Mouse (Mus musculus) forebrain, embryonic 11.5 days (tissue): ENCODE results near the gene Hemk1. TPM values are rescaled to one million over a fixed set of nuclear protein-coding genes. Genes with fewer than 3 reads are reported as not detected.

Experiments
- ATAC-seq: fragments of 200-750 bp; cut with Nextera tagmentation; replicated peaks from 2 replicates; pipeline ENCODE4 v1.8.0; 2017; ENCODE audit warnings: moderate TSS enrichment; ENCODE audit not compliant: low FRiP score
- DNase-seq: peaks from one replicate; pipeline ENCODE4 v3.0.0-alpha.2; 2017; ENCODE audit warnings: low spot score
- H3K27ac ChIP-seq: fragments of 300-500 bp; sonication (generic); 2 replicates; pipeline ENCODE4 v1.5.1; 2014; ENCODE audit warnings: low read depth, low read length
- H3K27me3 ChIP-seq: fragments of 300-500 bp; sonication (generic); 2 replicates; pipeline ENCODE4 v1.6.1; 2014; ENCODE audit warnings: mild to moderate bottlenecking, low read length, mixed read lengths; ENCODE audit not compliant: control insufficient read depth, insufficient read depth
- H3K36me3 ChIP-seq: fragments of 300-500 bp; sonication (generic); 2 replicates; pipeline ENCODE4 v1.6.1; 2014; ENCODE audit warnings: mild to moderate bottlenecking, low read length, moderate library complexity, mixed read lengths; ENCODE audit not compliant: control insufficient read depth, insufficient read depth
- H3K4me1 ChIP-seq: fragments of 300-500 bp; sonication (generic); replicated peaks from 2 replicates; pipeline ENCODE4 v1.6.1; 2014; ENCODE audit warnings: low read length, mixed read lengths; ENCODE audit not compliant: control insufficient read depth, insufficient read depth
- H3K4me2 ChIP-seq: fragments of 300-500 bp; sonication (generic); 2 replicates; pipeline ENCODE4 v1.6.1; 2014; ENCODE audit warnings: low read depth, mild to moderate bottlenecking, low read length, moderate library complexity, mixed read lengths; ENCODE audit not compliant: severe bottlenecking
- H3K4me3 ChIP-seq: fragments of 300-500 bp; sonication (generic); 2 replicates; pipeline ENCODE4 v1.5.1; 2014; ENCODE audit warnings: low read depth, low read length
- H3K9ac ChIP-seq: fragments of 300-500 bp; sonication (generic); 2 replicates; pipeline ENCODE4 v1.6.1; 2014; ENCODE audit warnings: low read length
- H3K9me3 ChIP-seq: fragments of 300-500 bp; sonication (generic); 2 replicates; pipeline ENCODE4 v1.6.1; 2016; ENCODE audit warnings: low read length, mixed read lengths; ENCODE audit not compliant: control insufficient read depth
- WGBS: fragments of 180-500 bp; shearing (Covaris S2); extraction: QIAGEN DNeasy Blood & Tissue Kit; methylation state at CpG from one replicate; pipeline ENCODE4 v1.1.7; 2014; 5-methylcytosine and 5-hydroxymethylcytosine counted together
- polyA plus RNA-seq: library from polyadenylated mRNA; unstranded; fragments of >200 nt; fragmentation: Nextera tagmentation; extraction: Ambion mirVana; gene quantifications from 2 replicates; pipeline ENCODE4 v1.2.1, GENCODE M21; 2014

Hemk1 gene
- polyA plus RNA-seq, 1 experiment from 2014 or later: 11.2 TPM

- H3K9ac ChIP-seq: no peak overlapping the region
- H3K36me3 ChIP-seq: no peaks in the 10 kb centered on the region
- no peak for ATAC-seq
- 60% methylated on average over 4 of the region's 4 CpGs for WGBS
- no peak overlapping the region for H3K4me2 ChIP-seq
- no peaks in the 10 kb centered on the region for H3K4me1 ChIP-seq
- no peaks in the 10 kb centered on the region for H3K9me3 ChIP-seq
- peaks cover 6% of the 10 kb centered on the region for H3K27me3 ChIP-seq
- H3K27ac ChIP-seq: no peak overlapping the region
- DNase-seq: no peak
- no peak overlapping the region for H3K4me3 ChIP-seq
These were observed 34.3 kb upstream of the Hemk1 start for GRCm38 (mm10) chr9:107372441-107372840.

GRCm38 (mm10) chr9:107370106-107370463, 31.9 kb upstream of the Hemk1 start:
- H3K9me3 ChIP-seq: no peaks in the 10 kb centered on the region
- H3K27ac ChIP-seq: no peak overlapping the region
- no peak for DNase-seq
- H3K9ac ChIP-seq: no peak overlapping the region
- WGBS: 22% methylated on average over 4 of the region's 4 CpGs
- H3K36me3 ChIP-seq: no peaks in the 10 kb centered on the region
- no peaks in the 10 kb centered on the region for H3K27me3 ChIP-seq
- no peak overlapping the region for H3K4me3 ChIP-seq
- no peaks in the 10 kb centered on the region for H3K4me1 ChIP-seq
- H3K4me2 ChIP-seq: no peak overlapping the region
- ATAC-seq: no peak

GRCm38 (mm10) chr9:107369270-107370105, 31.3 kb upstream of the Hemk1 start:
- H3K27me3 ChIP-seq: no peaks in the 10 kb centered on the region
- 37% methylated on average over 10 of the region's 10 CpGs for WGBS

GRCm38 (mm10) chr9:107368302-107368701, 30.2 kb upstream of the Hemk1 start:
- no peak overlapping the region for H3K4me2 ChIP-seq
- H3K36me3 ChIP-seq: no peaks in the 10 kb centered on the region
- no peaks in the 10 kb centered on the region for H3K9me3 ChIP-seq
- no peak overlapping the region for H3K27ac ChIP-seq
- H3K4me3 ChIP-seq: no peak overlapping the region
- WGBS: 85% methylated on average over 1 of the region's 1 CpGs
- no peak for ATAC-seq
- H3K27me3 ChIP-seq: no peaks in the 10 kb centered on the region
- no peaks in the 10 kb centered on the region for H3K4me1 ChIP-seq
- DNase-seq: no peak
- no peak overlapping the region for H3K9ac ChIP-seq

More at GRCm38 (mm10) chr9:107369270-107370105, 31.3 kb upstream of the Hemk1 start:
- no peaks in the 10 kb centered on the region for H3K36me3 ChIP-seq
- H3K9me3 ChIP-seq: no peaks in the 10 kb centered on the region
- DNase-seq (no peak), ATAC-seq (no peak; the same call in 1 of the 2 replicates)
- H3K4me2 ChIP-seq: no peak overlapping the region
- no peaks in the 10 kb centered on the region for H3K4me1 ChIP-seq
- no peak overlapping the region for H3K27ac ChIP-seq
- H3K9ac ChIP-seq: no peak overlapping the region
- H3K4me3 ChIP-seq: no peak overlapping the region

- WGBS: 19% methylated on average over 3 of the region's 3 CpGs
- H3K27me3 ChIP-seq: no peaks in the 10 kb centered on the region
- ATAC-seq: no peak
These were observed 28.5 kb upstream of the Hemk1 start for GRCm38 (mm10) chr9:107366644-107367043.

GRCm38 (mm10) chr9:107360989-107361388, 22.8 kb upstream of the Hemk1 start:
- Histone ChIP-seq H3K4me1 (peaks cover 5% of the 10 kb centered on the region; the same call in 1 of the 2 replicates), H3K4me3 (no peak overlapping the region), H3K9ac (no peak overlapping the region), H3K4me2 (no peak overlapping the region), H3K9me3 (no peaks in the 10 kb centered on the region), H3K36me3 (no peaks in the 10 kb centered on the region), H3K27ac (no peak overlapping the region), H3K27me3 (no peaks in the 10 kb centered on the region)
- ATAC-seq (no peak), DNase-seq (no peak)
- 25% methylated on average over 3 of the region's 3 CpGs for WGBS

More at GRCm38 (mm10) chr9:107366644-107367043, 28.5 kb upstream of the Hemk1 start:
- Histone ChIP-seq H3K9me3 (no peaks in the 10 kb centered on the region), H3K27ac (no peak overlapping the region), H3K4me3 (no peak overlapping the region), H3K36me3 (no peaks in the 10 kb centered on the region), H3K4me2 (no peak overlapping the region), H3K4me1 (no peaks in the 10 kb centered on the region), H3K9ac (no peak overlapping the region)
- peak; percentile 78 for DNase-seq

- Histone ChIP-seq H3K4me2 (no peak overlapping the region), H3K9ac (no peak overlapping the region), H3K4me1 (peaks cover 5% of the 10 kb centered on the region; the same call in 1 of the 2 replicates), H3K27ac (no peak overlapping the region), H3K36me3 (no peaks in the 10 kb centered on the region), H3K9me3 (no peaks in the 10 kb centered on the region), H3K27me3 (no peaks in the 10 kb centered on the region), H3K4me3 (no peak overlapping the region)
- 20% methylated on average over 5 of the region's 5 CpGs for WGBS
- peak; percentile 55 for ATAC-seq
- peak; percentile 91 for DNase-seq
These were observed 19.5 kb upstream of the Hemk1 start for GRCm38 (mm10) chr9:107357651-107358050.

GRCm38 (mm10) chr9:107355870-107356765, 18.0 kb upstream of the Hemk1 start:
- Histone ChIP-seq H3K4me1 (peaks cover 4% of the 10 kb centered on the region; the same call in 1 of the 2 replicates), H3K4me3 (no peak overlapping the region), H3K9me3 (no peaks in the 10 kb centered on the region), H3K9ac (no peak overlapping the region), H3K27ac (no peak overlapping the region), H3K27me3 (no peaks in the 10 kb centered on the region), H3K36me3 (no peaks in the 10 kb centered on the region), H3K4me2 (no peak overlapping the region)
- ATAC-seq: peak; percentile 39; the same call in 1 of the 2 replicates
- DNase-seq: peak; percentile 76
- WGBS: 48% methylated on average over 7 of the region's 7 CpGs
